ENCODE assay signal across 8 mouse cellular contexts in genomic region chr6:94284089-94284825, GRCm38 (mm10). TPM values are rescaled to one million over a fixed set of nuclear protein-coding genes. Genes with fewer than 3 reads are reported as not detected.
DNase-seq lines count a peak whose midpoint lies in the region; ATAC-seq and TF ChIP-seq lines count a peak whose summit lies in the region.

No protein-coding gene starts in this region.

- TF ChIP-seq CTCF in gastrocnemius, adult 2 months (IDR thresholded peaks at IDR 0.05): no peak
- TF ChIP-seq CTCF in midbrain, postnatal 0 days (IDR thresholded peaks at IDR 0.05): no peak

- H3K36me3 ChIP-seq in limb, embryonic 14.5 days (ENCODE audit: control insufficient read depth, insufficient read depth, low read length): no peaks in the 10 kb centered on the region
- no peaks in the 10 kb centered on the region for H3K36me3 ChIP-seq in midbrain, postnatal 0 days (ENCODE audit: insufficient read depth, low read length)

- peak overlapping the region; percentile 89 for H3K4me3 ChIP-seq in gastrocnemius, adult 2 months
- H3K4me3 ChIP-seq in limb, embryonic 14.5 days (replicated peaks; ENCODE audit: low read length): peak overlapping the region; percentile 82
- H3K4me3 ChIP-seq in midbrain, postnatal 0 days (ENCODE audit: low read depth, low read length): peak overlapping the region; percentile 86

- peak overlapping the region; percentile 63 for H3K9ac ChIP-seq in limb, embryonic 14.5 days (ENCODE audit: low read depth, low read length, severe bottlenecking)
- H3K9ac ChIP-seq in midbrain, postnatal 0 days (replicated peaks; ENCODE audit: low read length, poor library complexity, severe bottlenecking): no peak overlapping the region

- peak; percentile 28 for DNase-seq in gastrocnemius, adult 2 months
- DNase-seq in gastrocnemius, postnatal 25 days: no peak
- peak; percentile 28 for DNase-seq in adipocyte (ENCODE audit: low spot score)
- peak; percentile 68 for DNase-seq in embryo, embryonic 9.5 days (ENCODE audit: extremely low spot score)
- peak; percentile 35 to 43 for DNase-seq in heart, postnatal 10 days
- DNase-seq in limb, embryonic 14.5 days (ENCODE audit: low spot score): peak; percentile 15
- no peak for DNase-seq in midbrain, postnatal 0 days (ENCODE audit: low spot score)
- no peak for DNase-seq in right cerebral cortex, postnatal 36 days (ENCODE audit: low spot score in 2 of 2)

- H3K4me1 ChIP-seq in limb, embryonic 14.5 days (ENCODE audit: control insufficient read depth, insufficient read depth, low read length): peaks cover 16% of the 10 kb centered on the region
- peaks cover 13% of the 10 kb centered on the region; the same call in 1 of the 2 replicates for H3K4me1 ChIP-seq in midbrain, postnatal 0 days (ENCODE audit: insufficient read depth, low read length)

- H3K9me3 ChIP-seq in limb, embryonic 14.5 days (ENCODE audit: control insufficient read depth, low read length): peaks cover 6% of the 10 kb centered on the region
- H3K9me3 ChIP-seq in midbrain, postnatal 0 days (ENCODE audit: low read length): no peaks in the 10 kb centered on the region

- TF ChIP-seq POLR2A in limb, embryonic 14.5 days (IDR thresholded peaks at IDR 0.05; ENCODE audit: borderline replicate concordance, extremely low read depth, insufficient read depth, insufficient read length): no peak

- ATAC-seq in limb, embryonic 14.5 days (ENCODE audit: low FRiP score, low read depth): peak; percentile 53
- peak; percentile 50; the same call in 1 of the 2 replicates for ATAC-seq in midbrain, postnatal 0 days (ENCODE audit: low FRiP score)

- intact Hi-C loops in gastrocnemius, adult 2 months (cut with DNase I): loop anchor here (2.0 to 10.0 kb wide), 2 partner anchors 99 to 203 kb away; no protein-coding TSS in a partner anchor
- intact Hi-C loops in heart, postnatal 10 days (cut with DNase I): loop anchor here (5.0 kb wide), 2 partner anchors 57 to 142 kb away; no protein-coding TSS in a partner anchor

- WGBS in limb, embryonic 14.5 days: 2% methylated on average over 44 of the region's 44 CpGs
- WGBS in midbrain, postnatal 0 days: under 1% methylated on average over 44 of the region's 44 CpGs

- peak overlapping the region; percentile 93 for H3K4me2 ChIP-seq in limb, embryonic 14.5 days (replicated peaks; ENCODE audit: low read depth, low read length, severe bottlenecking)
- peak overlapping the region; percentile 96 for H3K4me2 ChIP-seq in midbrain, postnatal 0 days (ENCODE audit: low read depth, low read length, poor library complexity, severe bottlenecking)

- H3K27me3 ChIP-seq in limb, embryonic 14.5 days (ENCODE audit: control insufficient read depth, insufficient read depth, low read length): no peaks in the 10 kb centered on the region
- no peaks in the 10 kb centered on the region for H3K27me3 ChIP-seq in midbrain, postnatal 0 days (ENCODE audit: insufficient read depth, low read length)

- peak overlapping the region; percentile 92 for H3K27ac ChIP-seq in gastrocnemius, adult 2 months
- H3K27ac ChIP-seq in limb, embryonic 14.5 days (replicated peaks; ENCODE audit: low read depth, low read length): peak overlapping the region; percentile 77
- no peak overlapping the region for H3K27ac ChIP-seq in midbrain, postnatal 0 days (ENCODE audit: low read depth, low read length)

RNA-seq across cellular contexts. Expression of gene Magi1, which starts 0.5 kb away (rescaled TPM):
- 1 to 10 TPM; 4.2 to 4.5 TPM for total RNA-seq in gastrocnemius, adult 2 months (2021)
- 1 to 10 TPM; 3.5 to 3.9 TPM for total RNA-seq in gastrocnemius, postnatal 25 days (2021)
- 10 to 100 TPM; 28.5 to 28.7 TPM for total RNA-seq in heart, postnatal 10 days (2021)
- polyA plus RNA-seq in limb, embryonic 14.5 days (2012; rRNA removed): 13.0 and 15.0 TPM in 2 replicates
- polyA plus RNA-seq in limb, embryonic 14.5 days (2014; fragmentation: Nextera tagmentation; extraction: Ambion mirVana): 9.7 and 12.4 TPM in 2 replicates
- total RNA-seq in midbrain, postnatal 0 days (2014; rRNA removed): 45.4 and 70.4 TPM in 2 replicates
- polyA plus RNA-seq in midbrain, postnatal 0 days (2015; fragmentation: Nextera tagmentation; extraction: Ambion mirVana): 24.1 and 27.6 TPM in 2 replicates

Comparison
In these comparisons a context has a peak if more than half of its experiments do, and no peak if none do; other contexts are left out.
1. DNase-seq: peak in gastrocnemius, adult 2 months (single experiment), adipocyte (single experiment), embryo, embryonic 9.5 days (single experiment), heart, postnatal 10 days (2 of 2) and limb, embryonic 14.5 days (single experiment); none in gastrocnemius, postnatal 25 days (single experiment), midbrain, postnatal 0 days (single experiment) and right cerebral cortex, postnatal 36 days (0 of 2).
2. Peak in every context shown above with its lines, with median percentiles within 50 percentile points of each other: H3K4me3 ChIP-seq.